Mouse (Mus musculus) myocyte (in vitro differentiated cells): Measurements from ENCODE around the gene Alg9. TPM values are rescaled to one million over a fixed set of nuclear protein-coding genes. Genes with fewer than 3 reads are reported as not detected.

Experiments
- H3K27me3 ChIP-seq: one replicate; pipeline ENCODE4 v1.6.1; 2011; ENCODE audit not compliant: control insufficient read depth, insufficient read depth, insufficient read length
- H3K36me3 ChIP-seq: one replicate; pipeline ENCODE4 v1.6.1; 2011; ENCODE audit not compliant: control insufficient read depth, insufficient read depth
- H3K4me2 ChIP-seq: one replicate; pipeline ENCODE4 v1.6.1; 2011; ENCODE audit warnings: low read depth, control low read depth
- H3K4me3 ChIP-seq: one replicate; pipeline ENCODE4 v1.5.1; 2011; ENCODE audit warnings: mild to moderate bottlenecking, control low read depth, moderate library complexity
- H3K79me2 ChIP-seq: one replicate; pipeline ENCODE4 v1.6.1; 2011; ENCODE audit not compliant: control insufficient read depth, insufficient read depth
- H3ac ChIP-seq: one replicate; pipeline ENCODE4 v1.6.1; 2011; ENCODE audit not compliant: control insufficient read depth, insufficient read length
- CEBPB ChIP-seq: IDR thresholded peaks from 2 replicates; pipeline ENCODE4 v1.6.1; 2011; ENCODE audit warnings: mild to moderate bottlenecking, moderate library complexity; ENCODE audit not compliant: poor library complexity, insufficient read depth, severe bottlenecking
- E2F4 ChIP-seq: IDR thresholded peaks from one replicate; pipeline ENCODE4 v1.6.1; 2011; ENCODE audit warnings: mild to moderate bottlenecking, control low read depth, moderate library complexity; ENCODE audit not compliant: insufficient read depth
- MAX ChIP-seq: IDR thresholded peaks from one replicate; pipeline ENCODE4 v1.6.1; 2011; ENCODE audit warnings: low read depth, mild to moderate bottlenecking, control low read depth
- MYOD1 ChIP-seq, 3 experiments: IDR thresholded peaks; one replicate each; pipeline ENCODE4 v1.6.1; 2011; ENCODE audit warnings: control low read depth in 2 of 3, low read depth in 2 of 3, mild to moderate bottlenecking in 2 of 3, moderate library complexity in 1 of 3; ENCODE audit not compliant: insufficient read length in 2 of 3, control insufficient read depth in 1 of 3
- MYOG ChIP-seq, 3 experiments: IDR thresholded peaks; one replicate each; pipeline ENCODE4 v1.6.1; 2011; ENCODE audit warnings: control low read depth in 2 of 3, low read depth in 2 of 3, mild to moderate bottlenecking in 2 of 3; ENCODE audit not compliant: insufficient read length in 2 of 3, control insufficient read depth in 1 of 3, insufficient read depth in 1 of 3
- POLR2A ChIP-seq: IDR thresholded peaks from one replicate; pipeline ENCODE4 v1.6.1; 2011; ENCODE audit warnings: low read depth, mild to moderate bottlenecking, control low read depth, moderate library complexity; ENCODE audit not compliant: insufficient read length
- POLR2AphosphoS2 ChIP-seq: IDR thresholded peaks from one replicate; pipeline ENCODE4 v1.6.1; 2011; ENCODE audit warnings: low read depth, control low read depth; ENCODE audit not compliant: insufficient read length
- REST ChIP-seq: IDR thresholded peaks from one replicate; pipeline ENCODE4 v1.6.1; 2011; ENCODE audit warnings: mild to moderate bottlenecking, control low read depth, moderate library complexity; ENCODE audit not compliant: insufficient read depth, insufficient read length
- SRF ChIP-seq: IDR thresholded peaks from one replicate; pipeline ENCODE4 v1.6.1; 2011; ENCODE audit warnings: low read depth; ENCODE audit not compliant: control insufficient read depth, insufficient read length
- TCF12 ChIP-seq: IDR thresholded peaks from one replicate; pipeline ENCODE4 v1.6.1; 2011; ENCODE audit warnings: mild to moderate bottlenecking, control low read depth; ENCODE audit not compliant: poor library complexity, insufficient read depth, severe bottlenecking
- TCF3 ChIP-seq: IDR thresholded peaks from one replicate; pipeline ENCODE4 v1.6.1; 2011; ENCODE audit warnings: low read depth, control low read depth; ENCODE audit not compliant: insufficient read length
- USF1 ChIP-seq: IDR thresholded peaks from one replicate; pipeline ENCODE4 v1.6.1; 2011; ENCODE audit warnings: low read depth, mild to moderate bottlenecking, control low read depth, moderate library complexity
- polyA plus RNA-seq: library from polyadenylated mRNA; unstranded; fragments of >200 nt; fragmentation: generic; extraction: Trizol; gene quantifications from one replicate; pipeline ENCODE4 v1.2.1, GENCODE M21; 2012; ENCODE audit warnings: missing spikeins

Alg9 gene
- polyA plus RNA-seq, 1 experiment: 22.5 TPM

GRCm38 (mm10) chr9:50882183-50882582 lies 107.4 kb downstream of the Alg9 start:
- Histone ChIP-seq H3K36me3 (peaks cover 27% of the 10 kb centered on the region), H3K27me3 (no peaks in the 10 kb centered on the region), H3K79me2 (no peaks in the 10 kb centered on the region), H3K4me2 (no peak overlapping the region), H3ac (no peak overlapping the region), H3K4me3 (no peak overlapping the region)
- TF ChIP-seq POLR2AphosphoS2: no peak
- TF ChIP-seq POLR2A: no peak
- no peak for TF ChIP-seq MYOD1 (IDR thresholded peaks at IDR 0.05; ENCODE audit: control insufficient read depth in 1 of 3, insufficient read length in 2 of 3, low read depth in 2 of 3)
- TF ChIP-seq CEBPB: no peak
- no peak for TF ChIP-seq MAX
- no peak for TF ChIP-seq E2F4
- TF ChIP-seq REST: no peak
- TF ChIP-seq USF1: no peak
- TF ChIP-seq SRF: no peak
- TF ChIP-seq TCF12: no peak
- no peak for TF ChIP-seq MYOG (IDR thresholded peaks at IDR 0.05; ENCODE audit: control insufficient read depth in 1 of 3, insufficient read depth in 1 of 3, insufficient read length in 2 of 3, low read depth in 2 of 3)
- TF ChIP-seq TCF3: no peak

GRCm38 (mm10) chr9:50884093-50884492 lies 109.3 kb downstream of the Alg9 start:
- no peak for TF ChIP-seq MYOG (IDR thresholded peaks at IDR 0.05; ENCODE audit: control insufficient read depth in 1 of 3, insufficient read depth in 1 of 3, insufficient read length in 2 of 3, low read depth in 2 of 3)
- TF ChIP-seq POLR2A: no peak
- no peak for TF ChIP-seq POLR2AphosphoS2
- TF ChIP-seq MAX: no peak
- no peak for TF ChIP-seq E2F4
- no peak for TF ChIP-seq CEBPB
- TF ChIP-seq TCF3: no peak
- no peak for TF ChIP-seq SRF
- TF ChIP-seq TCF12: no peak
- H3K4me3 ChIP-seq: no peak overlapping the region
- no peak overlapping the region for H3K4me2 ChIP-seq
- no peak overlapping the region for H3ac ChIP-seq
- H3K79me2 ChIP-seq: no peaks in the 10 kb centered on the region
- no peaks in the 10 kb centered on the region for H3K27me3 ChIP-seq
- H3K36me3 ChIP-seq: peaks cover 22% of the 10 kb centered on the region

- no peaks in the 10 kb centered on the region for H3K79me2 ChIP-seq
- H3ac ChIP-seq: no peak overlapping the region
- TF ChIP-seq USF1 (peak; percentile 56), REST (no peak), POLR2A (no peak)
- H3K36me3 ChIP-seq: peaks cover 19% of the 10 kb centered on the region
- H3K4me2 ChIP-seq: no peak overlapping the region
- no peak overlapping the region for H3K4me3 ChIP-seq
- no peaks in the 10 kb centered on the region for H3K27me3 ChIP-seq
Measured at GRCm38 (mm10) chr9:50884741-50885599, 110.2 kb downstream of the Alg9 start.

GRCm38 (mm10) chr9:50885600-50885987 lies 110.8 kb downstream of the Alg9 start:
- no peak overlapping the region for H3ac ChIP-seq
- no peak overlapping the region for H3K4me3 ChIP-seq
- peaks cover 13% of the 10 kb centered on the region for H3K36me3 ChIP-seq
- TF ChIP-seq CEBPB (no peak), TCF3 (no peak), POLR2AphosphoS2 (no peak)
- no peaks in the 10 kb centered on the region for H3K27me3 ChIP-seq
- H3K79me2 ChIP-seq: no peaks in the 10 kb centered on the region
- no peak overlapping the region for H3K4me2 ChIP-seq

GRCm38 (mm10) chr9:50886870-50887269 lies 112.1 kb downstream of the Alg9 start:
- Histone ChIP-seq H3K4me2 (peak overlapping the region; percentile 2), H3K79me2 (no peaks in the 10 kb centered on the region), H3K4me3 (no peak overlapping the region), H3K27me3 (no peaks in the 10 kb centered on the region), H3ac (no peak overlapping the region), H3K36me3 (peaks cover under 1% of the 10 kb centered on the region)
- no peak for TF ChIP-seq TCF12
- no peak for TF ChIP-seq POLR2AphosphoS2
- TF ChIP-seq CEBPB: no peak
- no peak for TF ChIP-seq USF1
- TF ChIP-seq MAX: no peak
- TF ChIP-seq MYOG (IDR thresholded peaks at IDR 0.05; ENCODE audit: control insufficient read depth in 1 of 3, insufficient read depth in 1 of 3, insufficient read length in 2 of 3, low read depth in 2 of 3): no peak
- no peak for TF ChIP-seq E2F4
- no peak for TF ChIP-seq POLR2A
- TF ChIP-seq REST: no peak
